Mouse (Mus musculus): ENCODE measurements around the gene Frmd8.

- TF ChIP-seq CTCF (conservative IDR thresholded peaks at IDR 0.05; ENCODE audit: insufficient read depth, insufficient read length, low read depth, low read length) (no peak), POLR2A (IDR thresholded peaks at IDR 0.05; ENCODE audit: low read depth, low read length) (no peak)
Measured at GRCm38 (mm10) chr19:5809712-5810089, 65.4 kb downstream of the Frmd8 start.

Measured in kidney, adult 2 months (tissue).